Mouse (Mus musculus) stomach, embryonic 14.5 days (tissue): ENCODE measurements around the gene Nectin3. TPM values are rescaled to one million over a fixed set of nuclear protein-coding genes. Genes with fewer than 3 reads are reported as not detected.

Source experiments
- ATAC-seq: fragments of 200-750 bp; cut with Nextera tagmentation; 2 replicates; pipeline ENCODE4 v1.8.0; 2017; ENCODE audit warnings: low read depth, moderate TSS enrichment; ENCODE audit not compliant: insufficient number of reproducible peaks, insufficient read depth, low FRiP score
- H3K27ac ChIP-seq: fragments of 300-500 bp; sonication (generic); 2 replicates; pipeline ENCODE4 v1.5.1; 2014; ENCODE audit warnings: mild to moderate bottlenecking, low read length, moderate library complexity, mixed read lengths
- H3K27me3 ChIP-seq: fragments of 300-500 bp; sonication (generic); 2 replicates; pipeline ENCODE4 v1.6.1; 2014; ENCODE audit warnings: low read length, control low read depth, mixed read lengths; ENCODE audit not compliant: control insufficient read depth, insufficient read depth
- H3K36me3 ChIP-seq: fragments of 300-500 bp; sonication (generic); 2 replicates; pipeline ENCODE4 v1.6.1; 2014; ENCODE audit warnings: mild to moderate bottlenecking, control low read depth, low read length, moderate library complexity, mixed read lengths; ENCODE audit not compliant: control insufficient read depth, insufficient read depth
- H3K4me1 ChIP-seq: fragments of 300-500 bp; sonication (generic); 2 replicates; pipeline ENCODE4 v1.6.1; 2014; ENCODE audit warnings: low read length, control low read depth, mixed read lengths; ENCODE audit not compliant: control insufficient read depth, insufficient read depth
- H3K4me2 ChIP-seq: fragments of 300-500 bp; sonication (generic); replicated peaks from 2 replicates; pipeline ENCODE4 v1.6.1; 2014; ENCODE audit warnings: low read depth, low read length, control low read depth
- H3K4me3 ChIP-seq: fragments of 300-500 bp; sonication (generic); 2 replicates; pipeline ENCODE4 v1.5.1; 2014; ENCODE audit warnings: low read depth, low read length, control low read depth
- H3K9ac ChIP-seq: fragments of 300-500 bp; sonication (generic); replicated peaks from 2 replicates; pipeline ENCODE4 v1.6.1; 2014; ENCODE audit warnings: low read depth, mild to moderate bottlenecking, control low read depth, low read length, moderate library complexity, mixed read lengths
- H3K9me3 ChIP-seq: fragments of 300-500 bp; sonication (generic); 2 replicates; pipeline ENCODE4 v1.6.1; 2016; ENCODE audit warnings: low read depth, low read length, control low read depth; ENCODE audit not compliant: control insufficient read depth
- WGBS: fragments of 180-500 bp; shearing (Covaris S2); extraction: QIAGEN DNeasy Blood & Tissue Kit; methylation state at CpG from one replicate; pipeline ENCODE4 v1.1.7; 2014; 5-methylcytosine and 5-hydroxymethylcytosine counted together
- polyA plus RNA-seq: library from polyadenylated mRNA; unstranded; fragments of >200 nt; fragmentation: Nextera tagmentation; extraction: Ambion mirVana; gene quantifications from 2 replicates; pipeline ENCODE4 v1.2.1, GENCODE M21; 2014

The Nectin3 gene
- 16.0 and 18.3 TPM in 2 replicates for polyA plus RNA-seq

- peak within 1 kb of the TSS; percentile 97; the same call in 1 of the 2 replicates for H3K27ac ChIP-seq
- no peaks in the 10 kb centered on the region for H3K9me3 ChIP-seq
- peak within 1 kb of the TSS; percentile 90 for H3K4me3 ChIP-seq
- H3K9ac ChIP-seq, result peak within 1 kb of the TSS; percentile 57
- H3K4me1 ChIP-seq, result peaks cover 16% of the 10 kb centered on the region; the same call in 1 of the 2 replicates
- H3K4me2 ChIP-seq, result peak within 1 kb of the TSS; percentile 74
- no peaks in the 10 kb centered on the region for H3K36me3 ChIP-seq
- no peaks in the 10 kb centered on the region for H3K27me3 ChIP-seq
- no peak for ATAC-seq
- 4% methylated on average over 4 of the region's 4 CpGs for WGBS
Observed at GRCm38 (mm10) chr16:46498421-46498789, at the start of gene Nectin3. Nectin3 (minus strand) TSS chr16:46498525.

- no peak overlapping the region for H3K27ac ChIP-seq
- H3K9me3 ChIP-seq, result no peaks in the 10 kb centered on the region
- no peak overlapping the region for H3K4me3 ChIP-seq
- no peak overlapping the region for H3K9ac ChIP-seq
- H3K4me1 ChIP-seq, result no peaks in the 10 kb centered on the region
- H3K4me2 ChIP-seq, result no peak overlapping the region
- no peaks in the 10 kb centered on the region for H3K27me3 ChIP-seq
- H3K36me3 ChIP-seq, result no peaks in the 10 kb centered on the region
- no peak for ATAC-seq
- 78% methylated on average over 3 of the region's 3 CpGs for WGBS
Observed at GRCm38 (mm10) chr16:46538092-46538491, 39.8 kb upstream of the Nectin3 start.

DNA sequence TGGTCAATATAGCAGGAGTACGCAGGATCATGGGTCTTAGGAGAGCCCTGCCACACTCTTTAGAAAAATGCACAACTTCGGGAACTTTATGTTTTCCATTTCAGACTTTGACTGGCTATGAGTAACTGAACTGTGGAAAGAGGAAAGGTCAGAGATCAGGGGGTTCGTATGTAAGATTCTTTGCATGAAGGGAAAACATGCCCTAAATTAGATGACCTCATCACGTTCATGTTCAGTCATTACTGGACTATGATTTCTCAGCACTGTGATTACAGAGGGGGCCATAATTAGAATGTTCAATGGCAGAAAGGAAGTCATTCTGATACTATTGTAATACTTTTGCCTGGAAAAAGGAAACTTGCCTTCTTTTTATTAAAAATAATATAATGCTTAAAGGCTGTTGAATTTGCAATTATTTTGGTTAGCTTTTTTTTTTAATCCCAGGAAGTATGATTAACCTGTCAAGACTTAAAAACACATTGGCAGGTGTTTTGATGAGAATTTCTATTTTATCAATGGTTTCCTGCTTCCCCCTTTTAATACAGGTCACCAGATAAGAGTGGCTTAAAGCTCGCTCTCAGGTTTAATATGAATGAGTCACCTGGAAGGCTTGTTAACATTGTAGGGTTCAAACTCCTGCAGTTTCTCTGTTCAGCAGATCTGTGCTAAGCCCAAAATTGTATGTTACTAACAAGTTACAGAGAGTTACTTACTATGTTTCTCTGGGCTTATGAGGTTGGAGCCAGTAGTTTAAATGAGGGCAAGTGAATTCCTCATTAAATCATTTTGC is 34.3 kb upstream of the Nectin3 start:
- Histone ChIP-seq H3K9me3 (no peaks in the 10 kb centered on the region), H3K36me3 (no peaks in the 10 kb centered on the region), H3K4me2 (no peak overlapping the region), H3K4me1 (no peaks in the 10 kb centered on the region), H3K9ac (no peak overlapping the region), H3K27ac (no peak overlapping the region), H3K4me3 (no peak overlapping the region), H3K27me3 (no peaks in the 10 kb centered on the region)
- ATAC-seq, result no peak
- 67% methylated on average over 5 of the region's 5 CpGs for WGBS

- WGBS, result 71% methylated on average over 3 of the region's 3 CpGs
- Histone ChIP-seq H3K27me3 (no peaks in the 10 kb centered on the region), H3K4me1 (no peaks in the 10 kb centered on the region), H3K27ac (no peak overlapping the region), H3K9me3 (no peaks in the 10 kb centered on the region), H3K4me2 (no peak overlapping the region), H3K4me3 (no peak overlapping the region), H3K36me3 (no peaks in the 10 kb centered on the region), H3K9ac (no peak overlapping the region)
- ATAC-seq, result no peak
Observed at GRCm38 (mm10) chr16:46531023-46531422, 32.7 kb upstream of the Nectin3 start.

DNA sequence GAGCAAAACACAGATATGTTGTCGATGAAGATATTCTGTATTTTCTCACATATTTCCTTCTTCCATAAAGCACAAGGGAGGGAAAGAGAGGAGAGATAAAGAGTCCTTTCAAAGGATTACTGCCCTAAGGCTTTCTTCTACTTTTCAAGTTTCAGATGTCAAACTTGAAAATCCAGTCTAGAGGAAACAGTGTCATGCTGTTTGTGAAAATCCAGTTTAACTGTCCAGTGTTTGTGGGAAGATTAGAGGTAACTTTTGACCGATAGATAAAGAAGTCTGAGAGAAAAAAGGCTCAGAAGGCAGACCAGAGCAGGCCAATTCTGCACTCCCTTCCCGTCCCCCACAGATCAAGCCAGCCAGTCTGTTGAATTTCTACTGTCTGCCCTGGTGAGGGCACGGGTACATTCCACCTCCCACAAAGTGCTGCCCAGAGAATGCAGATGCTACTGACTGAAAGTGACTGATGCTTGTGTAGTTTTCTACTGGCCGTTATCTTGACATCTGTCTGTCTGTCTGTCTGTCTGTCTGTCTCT is 22.6 kb upstream of the Nectin3 start:
- Histone ChIP-seq H3K9me3 (no peaks in the 10 kb centered on the region), H3K27ac (no peak overlapping the region), H3K9ac (no peak overlapping the region), H3K4me3 (no peak overlapping the region), H3K36me3 (no peaks in the 10 kb centered on the region), H3K4me1 (no peaks in the 10 kb centered on the region), H3K27me3 (no peaks in the 10 kb centered on the region), H3K4me2 (no peak overlapping the region)
- no peak for ATAC-seq
- WGBS, result 63% methylated on average over 5 of the region's 5 CpGs

DNA sequence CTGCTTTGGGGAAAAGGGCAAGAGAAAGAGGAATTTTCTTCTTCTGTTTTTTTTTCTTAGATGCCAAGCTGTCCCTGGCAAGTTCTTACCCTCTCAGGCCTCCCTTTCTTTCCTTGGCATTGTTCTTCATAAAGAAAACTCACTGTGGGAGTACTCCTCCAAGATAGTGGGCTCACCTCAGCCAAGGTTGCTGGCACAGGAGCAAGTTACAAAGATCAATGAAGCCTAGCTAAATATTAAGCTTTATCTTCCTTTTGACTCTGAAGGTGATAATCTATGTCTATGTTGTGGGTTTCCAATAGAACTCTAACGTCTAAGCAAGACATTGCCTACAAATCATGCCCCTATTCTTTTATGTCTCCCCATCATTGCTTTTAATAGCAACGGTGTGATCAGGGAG is 21.3 kb upstream of the Nectin3 start:
- Histone ChIP-seq H3K4me3 (no peak overlapping the region), H3K9me3 (no peaks in the 10 kb centered on the region), H3K4me1 (no peaks in the 10 kb centered on the region), H3K4me2 (no peak overlapping the region), H3K36me3 (no peaks in the 10 kb centered on the region), H3K9ac (no peak overlapping the region), H3K27ac (no peak overlapping the region), H3K27me3 (no peaks in the 10 kb centered on the region)
- ATAC-seq, result no peak
- 79% methylated on average over 2 of the region's 2 CpGs for WGBS

DNA sequence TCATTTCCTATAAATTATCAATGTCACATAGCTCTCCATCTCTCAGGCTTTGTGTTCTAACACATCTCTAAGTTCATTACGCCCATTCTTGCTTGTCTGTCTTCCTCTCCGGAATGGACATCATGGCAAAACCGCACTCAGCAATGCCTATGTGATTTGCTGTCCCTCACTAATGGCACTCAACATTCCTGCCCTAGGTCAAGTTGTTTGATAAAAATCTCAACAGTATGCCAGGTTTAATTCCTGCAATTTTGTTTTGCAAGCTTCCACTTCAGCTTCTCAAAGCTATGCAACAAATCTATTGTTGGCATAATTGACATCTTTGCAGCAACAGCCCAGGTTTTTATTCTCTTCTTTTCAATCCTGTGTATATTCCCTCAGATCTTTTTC is 9.6 kb upstream of the Nectin3 start:
- Histone ChIP-seq H3K27ac (no peak overlapping the region), H3K4me3 (no peak overlapping the region), H3K9ac (no peak overlapping the region), H3K4me2 (no peak overlapping the region), H3K4me1 (no peaks in the 10 kb centered on the region), H3K36me3 (no peaks in the 10 kb centered on the region), H3K9me3 (no peaks in the 10 kb centered on the region), H3K27me3 (no peaks in the 10 kb centered on the region)
- ATAC-seq, result no peak
- whole genome bisulfite sequencing, result 68% methylated on average over 3 of the region's 3 CpGs

DNA sequence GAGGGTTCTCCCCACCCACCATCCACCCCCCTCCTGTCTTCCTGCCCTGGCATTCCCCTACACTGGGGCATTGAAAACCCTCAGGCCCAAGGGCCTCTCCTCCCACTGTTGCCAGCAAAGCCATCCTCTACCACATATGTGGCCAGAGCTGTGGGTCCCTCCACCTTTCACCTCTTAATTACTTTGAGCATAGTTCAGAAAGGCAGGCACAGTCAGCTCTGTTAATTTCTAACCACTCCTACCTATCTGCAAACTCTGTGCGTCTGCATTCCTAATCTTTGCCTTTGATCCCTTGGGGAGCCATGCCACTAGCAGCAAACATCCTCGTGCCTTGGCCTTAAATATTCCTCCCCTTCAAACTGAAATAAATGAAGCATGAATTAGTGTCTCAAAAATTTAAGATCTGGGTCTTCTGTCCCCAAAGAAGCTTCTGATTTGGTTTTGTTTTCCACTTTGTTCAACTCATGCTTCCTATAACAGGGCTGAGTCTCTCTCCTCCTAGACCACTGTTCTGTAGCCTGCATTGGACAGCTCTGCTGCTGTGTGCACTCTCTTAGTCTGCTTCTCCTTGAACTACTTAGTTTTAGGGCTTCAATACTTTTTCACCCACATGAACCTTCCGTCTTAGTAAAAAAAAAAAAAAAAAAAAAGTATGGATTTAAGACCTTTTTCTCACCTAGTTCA is 9.1 kb upstream of the Nectin3 start:
- Histone ChIP-seq H3K4me3 (no peak overlapping the region), H3K4me2 (no peak overlapping the region), H3K9me3 (no peaks in the 10 kb centered on the region), H3K9ac (no peak overlapping the region), H3K27ac (no peak overlapping the region), H3K36me3 (no peaks in the 10 kb centered on the region), H3K27me3 (no peaks in the 10 kb centered on the region), H3K4me1 (no peaks in the 10 kb centered on the region)
- ATAC-seq, result peak; percentile 42; the same call in 1 of the 2 replicates
- WGBS, result 44% methylated on average over 3 of the region's 3 CpGs
